9 mouse cellular contexts compared by ENCODE assay signal in genomic region chr14:13960482-13961325, GRCm38 (mm10). TPM values are rescaled to one million over a fixed set of nuclear protein-coding genes. Genes with fewer than 3 reads are reported as not detected.
DNase-seq lines count a peak whose midpoint lies in the region; ATAC-seq and TF ChIP-seq lines count a peak whose summit lies in the region.
"Had no signal": no experiment of that assay in that cellular context is flagged by ENCODE, and none has a peak within 500 bp of the region (broad histone marks: within the 10 kb centered on the region; RNA-seq: fewer than 3 reads in every experiment).

No protein-coding gene starts in this region.

- H3K4me3 ChIP-seq in CH12.LX (replicated peaks in 1 of 3; ENCODE audit: low read depth in 2 of 3, low read length in 2 of 3, poor library complexity in 1 of 3): peak overlapping the region; percentile 73 to 90 (median 85)
- H3K4me3 ChIP-seq in forebrain, embryonic 10.5 days: peak overlapping the region; percentile 92
- peak overlapping the region; percentile 97 for H3K4me3 ChIP-seq in heart, embryonic 15.5 days
- peak overlapping the region; percentile 95 for H3K4me3 ChIP-seq in liver, postnatal 0 days (ENCODE audit: low read depth, low read length)
- H3K4me3 ChIP-seq in neural tube, embryonic 13.5 days: peak overlapping the region; percentile 73

- no peak; the same call in 1 of the 2 replicates for TF ChIP-seq POLR2A in CH12.LX (IDR thresholded peaks at IDR 0.05; ENCODE audit: low read depth, low read length)
- no peak for TF ChIP-seq POLR2A in brain, embryonic 14.5 days (IDR thresholded peaks at IDR 0.05; ENCODE audit: borderline replicate concordance, extremely low read depth, insufficient read depth, insufficient read length, poor library complexity, severe bottlenecking)

- H3K9me3 ChIP-seq in CH12.LX (replicated peaks; ENCODE audit: low read length): no peaks in the 10 kb centered on the region
- H3K9me3 ChIP-seq in forebrain, embryonic 10.5 days: no peaks in the 10 kb centered on the region
- H3K9me3 ChIP-seq in heart, embryonic 15.5 days (replicated peaks): no peaks in the 10 kb centered on the region
- H3K9me3 ChIP-seq in liver, postnatal 0 days (ENCODE audit: low read length): no peaks in the 10 kb centered on the region
- no peaks in the 10 kb centered on the region for H3K9me3 ChIP-seq in neural tube, embryonic 13.5 days

- no peak overlapping the region; the same call in 1 of the 2 replicates for H3K27ac ChIP-seq in CH12.LX (ENCODE audit: insufficient read depth, low read depth)
- peak overlapping the region; percentile 100 for H3K27ac ChIP-seq in forebrain, embryonic 10.5 days
- peak overlapping the region; percentile 86 for H3K27ac ChIP-seq in heart, embryonic 15.5 days
- H3K27ac ChIP-seq in liver, postnatal 0 days (ENCODE audit: low read depth): peak overlapping the region; percentile 91
- H3K27ac ChIP-seq in neural tube, embryonic 13.5 days (replicated peaks): peak overlapping the region; percentile 90

- H3K4me2 ChIP-seq in CH12.LX (ENCODE audit: insufficient read depth, low read depth, poor library complexity, severe bottlenecking): peak overlapping the region; percentile 84; the same call in 1 of the 2 replicates
- H3K4me2 ChIP-seq in heart, embryonic 15.5 days: peak overlapping the region; percentile 78
- peak overlapping the region; percentile 73 for H3K4me2 ChIP-seq in liver, postnatal 0 days (ENCODE audit: low read depth, low read length)
- H3K4me2 ChIP-seq in neural tube, embryonic 13.5 days: peak overlapping the region; percentile 71

- TF ChIP-seq RAD21 in CH12.LX (IDR thresholded peaks at IDR 0.05; ENCODE audit: low read depth, low read length): no peak

- H3K4me1 ChIP-seq in CH12.LX (ENCODE audit: control insufficient read depth in 1 of 2, insufficient read depth in 2 of 2): peaks cover 3 to 22% of the 10 kb centered on the region in 2 experiments; a peak in 3 of 4 replicates
- peaks cover 30% of the 10 kb centered on the region for H3K4me1 ChIP-seq in forebrain, embryonic 10.5 days
- peaks cover 16% of the 10 kb centered on the region for H3K4me1 ChIP-seq in heart, embryonic 15.5 days (replicated peaks)
- H3K4me1 ChIP-seq in liver, postnatal 0 days (ENCODE audit: insufficient read depth): peaks cover 26% of the 10 kb centered on the region
- H3K4me1 ChIP-seq in neural tube, embryonic 13.5 days (replicated peaks): peaks cover 29% of the 10 kb centered on the region

- no peak for TF ChIP-seq EP300 in CH12.LX (IDR thresholded peaks at IDR 0.05; ENCODE audit: low read length)
- TF ChIP-seq EP300 in liver, postnatal 0 days (IDR thresholded peaks at IDR 0.05; ENCODE audit: low read depth): no peak

- H3K79me2 ChIP-seq in CH12.LX (replicated peaks; ENCODE audit: control insufficient read depth, extremely low read depth, insufficient read depth, poor library complexity, severe bottlenecking): peaks cover 33% of the 10 kb centered on the region

- WGBS in forebrain, embryonic 10.5 days: under 1% methylated on average over 52 of the region's 75 CpGs
- under 1% methylated on average over 63 of the region's 75 CpGs for WGBS in heart, embryonic 15.5 days
- under 1% methylated on average over 39 of the region's 75 CpGs for WGBS in liver, postnatal 0 days (ENCODE audit: insufficient replicate concordance)
- under 1% methylated on average over 73 of the region's 75 CpGs for WGBS in neural tube, embryonic 13.5 days

- H3K9ac ChIP-seq in CH12.LX (ENCODE audit: insufficient read depth, low read depth): peak overlapping the region; percentile 96
- H3K9ac ChIP-seq in heart, embryonic 15.5 days: peak overlapping the region; percentile 94
- peak overlapping the region; percentile 99 for H3K9ac ChIP-seq in liver, postnatal 0 days (replicated peaks)
- H3K9ac ChIP-seq in neural tube, embryonic 13.5 days: peak overlapping the region; percentile 91

- H3K36me3 ChIP-seq in CH12.LX (replicated peaks in 1 of 2; ENCODE audit: control insufficient read depth in 1 of 2, insufficient read depth in 1 of 2, low read length in 1 of 2): peaks cover 5 to 22% of the 10 kb centered on the region in 2 experiments
- peaks cover 20% of the 10 kb centered on the region for H3K36me3 ChIP-seq in forebrain, embryonic 10.5 days (replicated peaks)
- H3K36me3 ChIP-seq in heart, embryonic 15.5 days: no peaks in the 10 kb centered on the region
- no peaks in the 10 kb centered on the region for H3K36me3 ChIP-seq in liver, postnatal 0 days (replicated peaks; ENCODE audit: insufficient read depth, low read length)
- peaks cover 5% of the 10 kb centered on the region for H3K36me3 ChIP-seq in neural tube, embryonic 13.5 days

- DNase-seq in CH12.LX (ENCODE audit: extremely low read depth): peak; percentile 38
- DNase-seq in brain, embryonic 14.5 days (ENCODE audit: low read depth): peak; percentile 79
- DNase-seq in forebrain, embryonic 10.5 days (ENCODE audit: extremely low spot score, low spot score): peak; percentile 64
- peak; percentile 78 for DNase-seq in kidney, postnatal 14 days
- DNase-seq in liver, postnatal 0 days: peak; percentile 78
- peak; percentile 79 for DNase-seq in testis, postnatal 10 days (ENCODE audit: low spot score)

- peak; percentile 85 for ATAC-seq in heart, embryonic 15.5 days (replicated peaks; ENCODE audit: insufficient number of reproducible peaks, insufficient read depth, low FRiP score, low read depth)
- peak; percentile 88 for ATAC-seq in liver, postnatal 0 days
- ATAC-seq in neural tube, embryonic 13.5 days (ENCODE audit: low read depth): peak; percentile 92

- H3K27me3 ChIP-seq in CH12.LX (replicated peaks): no peaks in the 10 kb centered on the region
- no peaks in the 10 kb centered on the region for H3K27me3 ChIP-seq in forebrain, embryonic 10.5 days (ENCODE audit: poor library complexity, severe bottlenecking)
- no peaks in the 10 kb centered on the region for H3K27me3 ChIP-seq in heart, embryonic 15.5 days
- H3K27me3 ChIP-seq in liver, postnatal 0 days (ENCODE audit: insufficient read depth, low read length): no peaks in the 10 kb centered on the region
- no peaks in the 10 kb centered on the region for H3K27me3 ChIP-seq in neural tube, embryonic 13.5 days

- TF ChIP-seq CTCF in CH12.LX (conservative IDR thresholded peaks at IDR 0.05 in 1 of 2, IDR thresholded peaks at IDR 0.05 in 1 of 2; ENCODE audit: low read depth in 2 of 2, low read length in 2 of 2): no peak
- TF ChIP-seq CTCF in brain, embryonic 14.5 days (IDR thresholded peaks at IDR 0.05; ENCODE audit: borderline replicate concordance, extremely low read depth, insufficient read depth, insufficient read length): no peak
- no peak for TF ChIP-seq CTCF in liver, postnatal 0 days (IDR thresholded peaks at IDR 0.05; ENCODE audit: low read depth)

- dilution Hi-C loops in CH12.LX (cut with MboI; ENCODE audit: extremely low pct_ligation_motif_present, extremely low pct_unique_long_range_greater_than_20kb, low sequenced_read_pairs): no loop called here

- in situ Hi-C loops in CH12.LX (cut with MboI; ENCODE audit: low pct_ligation_motif_present, low pct_unique_long_range_greater_than_20kb, low sequenced_read_pairs): no loop called here

TF ChIP-seq in CH12.LX, 34 proteins besides CTCF, POLR2A, EP300 and RAD21 (continues in another document):
- TF ChIP-seq JUND (conservative IDR thresholded peaks at IDR 0.05; ENCODE audit: low read depth, low read length): no peak
- no peak for TF ChIP-seq USF2 (conservative IDR thresholded peaks at IDR 0.05; ENCODE audit: low read depth, low read length)
- no peak for TF ChIP-seq ZNF384 (IDR thresholded peaks at IDR 0.05; ENCODE audit: low read depth, low read length)
- no peak for TF ChIP-seq ELF1 (IDR thresholded peaks at IDR 0.05; ENCODE audit: low read depth, low read length)
- TF ChIP-seq MAFK (IDR thresholded peaks at IDR 0.05; ENCODE audit: insufficient replicate concordance, low read length): no peak
- TF ChIP-seq E2F4 (IDR thresholded peaks at IDR 0.05; ENCODE audit: insufficient replicate concordance, low read depth, low read length): no peak
- no peak for TF ChIP-seq KAT2A (IDR thresholded peaks at IDR 0.05; ENCODE audit: insufficient replicate concordance, low read length)
- peak; percentile 53 for TF ChIP-seq SIN3A (IDR thresholded peaks at IDR 0.05; ENCODE audit: low read length)
- no peak for TF ChIP-seq ZC3H11A (IDR thresholded peaks at IDR 0.05; ENCODE audit: low read depth, low read length)
- peak; percentile 21; the same call in 1 of the 2 replicates for TF ChIP-seq MXI1 (IDR thresholded peaks at IDR 0.05; ENCODE audit: low read depth, low read length)
- TF ChIP-seq UBTF (IDR thresholded peaks at IDR 0.05; ENCODE audit: low read depth, low read length): peak; percentile 13; the same call in 1 of the 2 replicates
- TF ChIP-seq ZKSCAN1 (IDR thresholded peaks at IDR 0.05; ENCODE audit: borderline replicate concordance, low read depth, low read length): no peak

RNA-seq across cellular contexts. Expression of gene Atxn7, which starts 0.5 kb away (rescaled TPM):
- total RNA-seq in CH12.LX (2012; rRNA removed): 2.0 and 2.3 TPM in 2 replicates
- 2.1 and 2.7 TPM in 2 replicates for total RNA-seq in CH12.LX (2014; rRNA removed)
- 5.6 and 6.6 TPM in 2 replicates for polyA plus RNA-seq in CH12.LX (2012; ENCODE audit: insufficient read length, low read depth)
- 19.5 and 22.1 TPM in 2 replicates for polyA plus RNA-seq in brain, embryonic 14.5 days (2012; rRNA removed)
- 4.5 and 4.7 TPM in 2 replicates for polyA plus RNA-seq in forebrain, embryonic 10.5 days (2016; fragmentation: Nextera tagmentation; extraction: Ambion mirVana)
- polyA plus RNA-seq in heart, embryonic 15.5 days (2015; fragmentation: Nextera tagmentation; extraction: Ambion mirVana): 3.0 and 3.4 TPM in 2 replicates
- 2.0 and 2.1 TPM in 2 replicates for polyA plus RNA-seq in liver, postnatal 0 days (2015; fragmentation: Nextera tagmentation; extraction: Ambion mirVana)
- polyA plus RNA-seq in neural tube, embryonic 13.5 days (2015; fragmentation: Nextera tagmentation; extraction: Ambion mirVana): 2.8 and 4.4 TPM in 2 replicates

RNA-seq across cellular contexts. Expression of gene Thoc7, which starts 0.9 kb away (rescaled TPM):
- total RNA-seq in CH12.LX (2012; rRNA removed): 98.6 and 104 TPM in 2 replicates
- total RNA-seq in CH12.LX (2014; rRNA removed): 209 and 218 TPM in 2 replicates
- 162 and 209 TPM in 2 replicates for polyA plus RNA-seq in CH12.LX (2012; ENCODE audit: insufficient read length, low read depth)
- 101 and 108 TPM in 2 replicates for polyA plus RNA-seq in brain, embryonic 14.5 days (2012; rRNA removed)
- 235 and 250 TPM in 2 replicates for polyA plus RNA-seq in forebrain, embryonic 10.5 days (2016; fragmentation: Nextera tagmentation; extraction: Ambion mirVana)
- polyA plus RNA-seq in heart, embryonic 15.5 days (2015; fragmentation: Nextera tagmentation; extraction: Ambion mirVana): 143 and 177 TPM in 2 replicates
- polyA plus RNA-seq in liver, postnatal 0 days (2015; fragmentation: Nextera tagmentation; extraction: Ambion mirVana): 113 and 123 TPM in 2 replicates
- 205 and 227 TPM in 2 replicates for polyA plus RNA-seq in neural tube, embryonic 13.5 days (2015; fragmentation: Nextera tagmentation; extraction: Ambion mirVana)

RNA-seq across cellular contexts. Expression of gene Gm281, which starts 46.4 kb away (rescaled TPM):
- total RNA-seq in CH12.LX (2012; rRNA removed) (not detected in 2 replicates), CH12.LX (2014; rRNA removed) (not detected in 2 replicates)
- not detected in 2 replicates for polyA plus RNA-seq in CH12.LX (2012; ENCODE audit: insufficient read length, low read depth)
- polyA plus RNA-seq in brain, embryonic 14.5 days (2012; rRNA removed): not detected in 2 replicates
- polyA plus RNA-seq in forebrain, embryonic 10.5 days (2016; fragmentation: Nextera tagmentation; extraction: Ambion mirVana): not detected in 2 replicates
- not detected in 2 replicates for polyA plus RNA-seq in heart, embryonic 15.5 days (2015; fragmentation: Nextera tagmentation; extraction: Ambion mirVana)
- not detected in 2 replicates for polyA plus RNA-seq in liver, postnatal 0 days (2015; fragmentation: Nextera tagmentation; extraction: Ambion mirVana)
- not detected in 2 replicates for polyA plus RNA-seq in neural tube, embryonic 13.5 days (2015; fragmentation: Nextera tagmentation; extraction: Ambion mirVana)
- polyA plus RNA-seq: gonadal fat pad, adult 2 months had no signal
